Mouse (Mus musculus) B cell, adult 2 months (primary cell): ENCODE results near the gene Spz1.

Source experiments
- DNase-seq, 2 experiments: peaks; one replicate each; pipeline ENCODE4 v3.0.0; 2022

The Spz1 gene

DNA sequence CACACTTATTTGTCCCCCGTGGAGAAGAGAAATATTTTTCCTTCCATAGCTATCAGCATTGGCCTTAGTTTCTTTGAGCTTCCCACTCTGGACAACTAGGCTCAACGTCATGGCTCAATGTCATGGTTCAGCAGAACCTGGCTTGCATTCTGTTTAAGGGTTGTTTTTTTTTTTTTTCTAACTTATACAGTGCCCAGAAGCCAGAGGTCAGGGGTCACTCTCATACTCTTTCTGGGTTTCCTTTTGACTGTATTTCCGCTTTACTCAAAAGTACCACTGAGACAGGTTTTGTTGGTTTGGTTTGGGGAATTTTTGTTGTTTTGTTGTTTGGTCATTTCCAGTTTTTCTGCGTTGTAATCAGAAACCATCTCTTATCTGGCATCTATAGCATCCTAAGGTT, 2.2 kb upstream of the Spz1 start:
- no peak for DNase-seq

DNA sequence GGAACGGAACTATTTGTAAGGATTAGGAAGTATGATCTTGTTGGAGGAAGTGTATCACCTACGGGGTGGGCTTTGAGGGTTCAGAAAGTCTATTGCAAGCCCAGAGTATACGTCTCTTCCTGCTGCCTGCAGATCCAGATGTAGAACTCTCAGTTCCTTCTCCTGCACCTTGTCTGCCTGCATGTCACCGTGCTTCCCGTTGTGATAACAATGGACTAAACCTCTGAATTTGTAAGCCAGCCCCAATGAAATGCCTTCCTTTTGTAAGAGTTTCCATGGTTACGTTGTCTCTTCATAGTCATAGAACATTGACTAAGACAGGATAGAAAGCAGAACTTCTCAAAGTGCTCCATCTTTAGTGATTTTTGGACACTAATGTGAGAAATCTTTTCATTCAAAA, 716 bp upstream of the Spz1 start:
- no peak for DNase-seq

DNA sequence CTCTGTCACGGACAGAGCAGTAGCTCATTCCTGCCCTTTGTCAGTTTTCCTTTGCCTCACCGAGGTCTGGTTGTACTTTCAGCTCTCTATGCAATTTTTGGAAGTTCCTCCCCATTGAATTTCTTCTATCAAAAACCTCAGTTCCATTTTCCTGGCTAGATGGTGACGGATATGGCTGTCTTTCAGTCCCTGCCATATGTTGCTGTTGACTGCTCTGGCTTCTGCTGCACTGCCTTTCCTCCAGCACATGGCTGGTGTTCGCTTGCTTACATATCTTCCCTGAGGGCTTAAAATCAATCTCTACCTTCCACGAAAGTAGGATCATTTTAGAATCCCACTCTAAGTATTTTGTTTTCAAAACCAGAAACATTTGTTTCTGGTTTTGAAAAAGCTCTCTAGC, 16.5 kb downstream of the Spz1 start:
- no peak for DNase-seq

- no peak for DNase-seq
These were observed 18.7 kb downstream of the Spz1 start for GRCm38 (mm10) chr13:92557229-92557628.

DNA sequence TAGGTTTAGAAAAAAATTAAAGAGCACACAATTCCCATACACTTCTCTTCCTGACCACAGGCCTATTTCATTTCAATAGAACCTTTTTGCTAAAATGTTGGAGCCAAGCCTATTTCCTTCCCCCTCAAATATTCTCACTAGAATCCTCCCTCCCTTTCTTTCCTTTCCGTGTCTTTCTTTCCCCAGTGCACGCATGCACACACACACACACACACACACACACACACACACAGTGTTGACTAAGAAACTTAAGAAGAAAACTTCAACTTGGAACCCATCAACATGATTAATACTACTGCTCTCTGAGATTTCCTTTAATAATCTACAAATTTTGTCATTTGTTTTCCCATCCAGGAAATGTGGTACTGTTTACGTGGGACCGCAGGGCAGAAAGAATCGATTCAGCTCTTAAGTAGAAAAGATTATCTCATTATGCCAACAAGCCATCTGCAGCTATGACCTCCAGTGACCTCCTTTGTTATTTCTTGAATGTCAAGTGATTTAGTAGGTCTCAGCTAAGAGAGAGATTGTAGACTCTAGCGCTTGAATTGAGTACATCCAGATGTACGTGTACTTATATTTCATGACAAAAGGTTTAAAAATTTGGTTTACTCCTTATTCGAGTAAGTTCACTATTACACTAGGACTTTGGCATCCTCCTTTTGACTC, 19.4 kb downstream of the Spz1 start:
- DNase-seq = no peak

GRCm38 (mm10) chr13:92547093-92547492, 28.9 kb downstream of the Spz1 start:
- DNase-seq = no peak

GRCm38 (mm10) chr13:92540997-92541396, 35.0 kb downstream of the Spz1 start:
- DNase-seq = no peak

GRCm38 (mm10) chr13:92539126-92539525, 36.8 kb downstream of the Spz1 start:
- no peak for DNase-seq

DNA sequence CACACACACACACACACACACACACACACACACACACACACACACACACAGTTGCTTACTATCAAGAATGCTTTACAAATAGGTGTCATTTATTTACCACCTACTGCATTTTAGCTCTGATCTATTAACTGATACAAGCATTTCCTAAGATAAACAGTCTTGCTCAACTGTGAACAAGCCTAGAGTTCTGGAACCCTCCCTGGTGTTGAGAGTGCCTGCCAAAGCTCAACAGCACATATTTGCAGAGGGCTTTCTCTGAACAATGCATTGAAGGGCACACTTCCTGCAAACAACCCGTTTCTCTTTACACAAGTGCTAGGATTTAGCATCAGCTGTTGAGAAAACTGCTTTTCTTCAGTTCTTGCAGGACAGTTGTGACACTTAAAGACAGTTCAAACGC, 42.2 kb downstream of the Spz1 start:
- no peak for DNase-seq

DNA sequence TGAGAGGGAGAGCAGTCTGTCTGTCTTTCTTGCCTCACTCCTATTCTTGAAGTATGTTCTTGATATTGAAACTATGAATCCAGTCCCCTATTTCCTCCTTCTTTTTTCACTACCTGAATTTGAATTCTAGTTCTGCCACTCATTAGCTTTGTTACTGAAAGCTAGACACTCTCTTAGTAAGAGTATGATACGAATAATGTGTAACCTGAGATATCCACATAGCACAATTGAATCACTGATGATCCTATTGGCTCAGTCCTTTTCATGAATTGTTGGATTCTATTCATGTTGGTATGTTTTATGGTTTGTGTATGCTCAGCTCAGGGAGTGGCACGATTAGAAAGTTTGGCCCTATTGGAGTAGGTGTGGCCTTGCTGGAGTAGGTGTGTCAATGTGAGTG, 43.8 kb downstream of the Spz1 start:
- peak; percentile 9 to 24 for DNase-seq

DNA sequence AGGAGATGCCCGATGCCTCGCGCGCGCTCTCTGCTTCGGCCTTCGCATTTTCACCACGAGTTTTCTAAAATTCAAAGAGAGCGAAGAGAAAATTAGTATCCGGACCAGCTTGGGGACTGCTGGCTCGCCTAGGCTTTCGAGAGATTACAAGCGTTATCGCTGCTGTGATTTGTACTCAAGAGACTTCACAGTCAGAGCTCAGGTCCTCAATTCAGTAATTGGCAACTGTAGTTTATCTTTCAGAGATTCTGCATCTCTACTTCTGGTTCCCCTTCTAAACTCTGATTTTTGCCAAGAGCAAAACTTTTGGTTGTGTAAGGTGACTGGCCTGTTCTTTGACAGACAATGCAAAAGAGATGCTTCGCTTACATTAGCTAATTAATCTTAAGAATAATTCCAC, 44.7 kb downstream of the Spz1 start:
- no peak for DNase-seq

DNA sequence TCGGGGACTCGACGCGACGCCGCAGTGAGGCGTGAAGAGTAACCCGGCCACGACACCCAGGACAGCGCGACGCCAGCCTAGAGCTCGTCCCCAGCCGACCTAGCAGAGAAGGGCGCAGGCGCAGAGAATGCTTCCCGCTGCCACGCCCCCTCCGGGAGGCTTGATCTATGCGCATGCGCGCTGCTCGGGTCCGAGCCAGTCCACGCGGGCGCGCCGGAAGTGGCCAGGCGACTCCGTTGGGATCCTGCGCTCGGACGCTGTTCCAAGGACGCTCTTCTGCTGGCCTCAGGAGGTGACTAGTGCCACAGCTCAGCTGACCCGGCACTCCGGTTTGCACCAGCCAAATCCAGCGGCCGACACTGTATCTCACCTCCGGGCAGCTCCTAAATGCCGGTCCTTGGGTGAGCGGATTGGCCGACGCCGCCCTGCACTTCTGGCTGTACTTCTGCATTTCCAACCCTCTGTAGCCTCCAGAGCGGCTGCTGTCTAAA, 45.2 kb downstream of the Spz1 start, which contains the start of gene Zfyve16:
Gene Zfyve16, minus strand, starts transcription at position 148 of the 491 bp plus-strand sequence.
- peak; percentile 95 to 97 for DNase-seq

GRCm38 (mm10) chr13:92529828-92530720, 45.9 kb downstream of the Spz1 start:
- DNase-seq = no peak
